Mouse (Mus musculus) erythroid progenitor cell, adult 5-6 weeks (primary cell): ENCODE results near the gene Zdhhc1. TPM values are rescaled to one million over a fixed set of nuclear protein-coding genes. Genes with fewer than 3 reads are reported as not detected.
A peak's percentile ranks its signal among the peaks of the same experiment; 100 is the strongest.

Source experiments
- ATAC-seq: replicated peaks from 2 replicates; pipeline ENCODE4 v1.8.0; 2016; ENCODE audit warnings: moderate number of reproducible peaks, mild to moderate bottlenecking, moderate TSS enrichment, inconsistent platforms; ENCODE audit not compliant: poor library complexity, low FRiP score, severe bottlenecking
- total RNA-seq, 2 experiments: library from RNA; stranded (forward) in 1 of 2; stranded (reverse) in 1 of 2; fragments of 150-400 nt in 1 of 2; fragments of 186-747, 209-891 nt in 1 of 2; gene quantifications; 2 replicates each; pipeline versions ENCODE4 v1.2.3 to v1.2.4; 2015 to 2017; ENCODE audit warnings: low replicate concordance in 2 of 2

Zdhhc1 gene
- total RNA-seq, 2 experiments from 2014 or later = not detected

GRCm38 (mm10) chr8:105466700-105467291 is 29.9 kb downstream of the Zdhhc1 start:
- ATAC-seq = no peak

- ATAC-seq = no peak
Observed at GRCm38 (mm10) chr8:105466246-105466645, 30.5 kb downstream of the Zdhhc1 start.

- ATAC-seq = peak; percentile 53; the same call in 1 of the 2 replicates
Observed at GRCm38 (mm10) chr8:105464595-105464994, 32.1 kb downstream of the Zdhhc1 start.

- ATAC-seq = no peak
Observed at GRCm38 (mm10) chr8:105461085-105461803, 35.5 kb downstream of the Zdhhc1 start.

- peak; percentile 63 for ATAC-seq
Observed at GRCm38 (mm10) chr8:105455218-105455617, 41.5 kb downstream of the Zdhhc1 start.

DNA sequence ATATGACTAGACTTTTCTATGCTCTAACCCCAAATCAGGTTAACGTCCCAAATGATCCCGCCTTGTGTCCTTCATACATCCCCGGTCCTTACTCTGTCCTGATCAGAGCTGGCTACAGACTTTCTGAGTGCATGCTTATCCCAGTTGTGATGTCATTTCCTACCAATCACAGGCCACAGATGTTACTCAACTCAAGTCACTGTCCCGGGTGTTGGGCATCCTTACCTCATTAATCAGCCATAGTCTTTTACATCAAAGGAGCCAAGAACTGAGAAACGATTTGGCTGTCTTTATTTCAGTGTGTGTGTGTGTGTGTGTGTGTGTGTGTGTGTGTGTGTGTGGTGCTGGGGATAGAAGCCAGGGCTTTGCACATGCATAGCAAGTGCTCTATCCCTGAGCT is 42.6 kb downstream of the Zdhhc1 start:
- ATAC-seq = no peak

DNA sequence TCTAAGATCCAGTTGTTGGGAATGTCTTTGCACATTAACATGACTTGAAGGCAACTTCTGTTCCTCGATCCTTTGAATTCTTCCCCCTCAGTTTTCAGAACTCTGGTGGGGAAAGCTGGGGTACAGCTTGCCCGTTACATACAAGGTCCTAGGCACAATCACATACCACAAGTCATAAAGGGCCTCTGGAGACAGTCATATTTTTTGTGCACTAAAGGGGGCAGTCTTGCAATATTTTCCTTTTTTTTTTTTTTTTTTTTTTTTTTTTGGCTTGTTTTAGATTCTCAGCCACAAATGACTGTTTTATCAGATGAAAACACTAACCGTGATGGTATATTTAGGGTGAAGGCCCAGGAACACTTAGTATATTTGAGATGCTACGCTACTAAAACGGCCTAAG is 43.4 kb downstream of the Zdhhc1 start:
- no peak; the same call in 1 of the 2 replicates for ATAC-seq

DNA sequence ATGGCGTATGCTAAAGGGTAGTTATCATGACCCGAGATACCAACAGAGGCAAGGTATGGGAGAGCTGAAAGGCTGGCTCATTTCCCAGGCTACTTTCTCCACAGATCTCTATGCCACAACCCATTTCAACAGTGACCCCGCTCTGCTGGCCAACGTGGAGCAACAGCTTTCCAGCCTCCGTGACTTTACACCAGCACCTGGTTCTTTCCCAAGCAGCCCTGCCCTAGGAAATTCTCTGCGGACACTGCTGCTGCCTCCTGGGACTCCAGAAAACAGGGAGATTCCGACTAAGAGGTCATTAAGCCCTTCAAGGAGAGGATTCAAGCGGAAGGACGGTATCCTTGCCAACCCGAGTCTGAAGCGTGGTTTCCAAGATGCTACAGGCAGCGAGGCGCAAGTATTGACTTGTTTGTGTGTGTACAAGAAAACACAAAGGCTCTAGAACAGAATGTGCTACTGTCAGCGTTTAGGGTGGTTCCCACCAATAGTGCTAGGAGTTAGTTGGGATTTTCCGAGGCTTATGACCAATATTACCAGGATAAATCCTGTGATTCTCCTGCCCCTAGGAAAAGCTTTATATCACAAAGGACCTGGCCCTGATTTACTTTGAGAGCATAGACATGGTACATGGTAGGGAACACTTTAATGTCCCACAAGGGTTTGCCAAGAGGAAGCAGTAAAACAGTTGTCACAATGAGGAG is 44.6 kb downstream of the Zdhhc1 start:
- no peak for ATAC-seq

- no peak for ATAC-seq
Observed at GRCm38 (mm10) chr8:105450977-105451376, 45.7 kb downstream of the Zdhhc1 start.

GRCm38 (mm10) chr8:105448596-105448995 is 48.1 kb downstream of the Zdhhc1 start:
- peak; percentile 87 for ATAC-seq

DNA sequence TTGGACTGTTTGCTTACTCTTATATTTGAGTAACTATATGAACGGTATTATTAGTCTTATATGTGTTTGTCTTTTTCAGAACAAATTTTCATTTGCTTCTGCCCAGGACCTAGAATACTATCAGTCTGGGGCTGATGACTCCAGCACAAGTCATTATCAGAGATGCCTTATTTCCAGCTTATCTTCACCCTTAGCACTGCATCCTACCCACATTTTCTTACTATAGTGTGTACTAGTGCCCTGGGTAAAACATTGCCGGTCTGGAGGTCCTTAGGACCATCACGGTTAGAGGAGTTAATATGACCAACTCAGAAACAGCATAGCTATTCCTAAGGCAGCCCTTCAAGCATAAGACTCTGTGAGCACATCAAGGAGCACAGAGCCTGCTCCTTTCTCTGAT is 48.5 kb downstream of the Zdhhc1 start:
- ATAC-seq = peak; percentile 82

DNA sequence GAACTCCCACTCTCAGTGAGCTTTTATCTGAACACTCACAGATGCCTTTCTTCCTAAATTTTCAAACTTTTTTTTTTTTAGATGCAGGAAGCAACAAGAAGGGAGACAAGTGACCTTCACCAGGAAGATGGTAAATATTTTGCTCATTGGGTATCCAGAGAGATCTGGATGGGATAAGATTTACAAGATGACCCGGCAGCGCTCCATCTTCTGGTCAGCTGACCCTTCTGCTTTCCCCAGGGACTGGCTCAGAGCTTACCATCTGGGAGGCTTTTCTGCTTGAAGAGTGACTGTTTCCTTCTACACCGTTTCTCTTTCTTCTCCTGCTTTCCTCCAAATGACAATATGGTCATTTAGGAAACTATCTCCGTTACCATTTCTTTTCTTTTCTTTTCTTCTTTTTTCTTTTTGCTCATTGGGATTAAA is 50.6 kb downstream of the Zdhhc1 start:
- no peak for ATAC-seq

DNA sequence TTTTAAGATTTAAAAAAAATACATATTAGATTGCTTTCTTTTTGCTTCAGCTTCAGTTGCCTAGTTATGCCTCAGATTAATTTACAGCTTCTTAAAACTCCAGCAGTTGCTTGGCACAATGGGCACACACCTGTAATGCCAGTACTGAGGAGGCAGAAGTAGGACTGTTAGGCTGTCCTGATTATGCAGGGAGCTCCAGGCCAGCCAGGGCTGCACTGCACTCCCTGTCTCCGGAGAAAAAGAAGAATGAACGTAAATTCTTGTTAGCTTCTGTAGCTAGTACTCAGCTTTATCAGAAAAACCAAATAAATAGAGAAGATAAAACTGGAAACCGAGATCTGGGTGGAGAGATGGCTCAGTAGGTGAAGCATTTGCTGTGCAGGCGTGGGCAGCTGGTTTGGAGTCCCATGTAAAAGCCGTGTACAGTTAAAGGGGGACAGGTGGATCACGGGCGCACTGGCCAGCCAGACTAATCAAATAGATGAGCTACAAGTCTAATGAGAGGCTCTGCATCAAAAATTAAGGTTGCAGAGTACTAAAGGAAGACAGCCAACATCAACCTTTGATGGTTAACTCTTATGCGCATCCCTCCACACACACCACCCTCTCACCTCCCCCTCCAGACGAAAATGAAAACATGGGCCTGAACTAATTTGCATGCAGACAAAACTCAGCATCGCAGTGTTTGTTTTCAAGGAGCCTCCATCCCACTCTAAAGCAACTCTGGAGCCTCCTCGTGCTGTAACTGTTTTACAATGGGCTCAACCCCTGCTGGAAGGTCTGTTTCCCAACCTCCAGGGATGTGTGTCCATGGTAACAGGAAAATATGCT is 51.2 kb downstream of the Zdhhc1 start:
- no peak for ATAC-seq

DNA sequence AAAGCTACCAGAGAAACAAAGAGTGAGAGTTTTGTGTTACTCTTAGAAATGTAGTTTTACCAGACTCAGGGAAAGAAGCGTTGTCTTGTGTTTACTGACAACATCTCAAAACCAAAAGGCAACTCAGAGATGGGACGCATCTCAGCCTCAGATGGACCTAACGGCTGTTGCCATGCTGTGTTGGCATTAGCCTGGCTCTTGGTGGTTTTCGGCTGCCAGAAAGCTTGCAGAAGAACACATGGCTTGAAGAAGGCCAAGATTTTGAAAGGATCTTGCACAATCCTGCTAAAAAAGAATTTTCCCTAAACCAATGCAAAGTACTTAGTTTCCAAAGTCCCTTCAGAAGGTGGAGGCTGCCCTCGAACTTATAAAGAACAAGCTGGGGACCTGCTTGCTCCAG is 54.0 kb downstream of the Zdhhc1 start:
- ATAC-seq = no peak

GRCm38 (mm10) chr8:105441433-105441832 is 55.3 kb downstream of the Zdhhc1 start:
- ATAC-seq = peak; percentile 65; the same call in 1 of the 2 replicates

GRCm38 (mm10) chr8:105438865-105439264 is 57.8 kb downstream of the Zdhhc1 start:
- peak; percentile 77 for ATAC-seq

- no peak for ATAC-seq
Observed at GRCm38 (mm10) chr8:105437078-105437748, 59.5 kb downstream of the Zdhhc1 start.

GRCm38 (mm10) chr8:105436218-105436617 is 60.5 kb downstream of the Zdhhc1 start:
- ATAC-seq = no peak

DNA sequence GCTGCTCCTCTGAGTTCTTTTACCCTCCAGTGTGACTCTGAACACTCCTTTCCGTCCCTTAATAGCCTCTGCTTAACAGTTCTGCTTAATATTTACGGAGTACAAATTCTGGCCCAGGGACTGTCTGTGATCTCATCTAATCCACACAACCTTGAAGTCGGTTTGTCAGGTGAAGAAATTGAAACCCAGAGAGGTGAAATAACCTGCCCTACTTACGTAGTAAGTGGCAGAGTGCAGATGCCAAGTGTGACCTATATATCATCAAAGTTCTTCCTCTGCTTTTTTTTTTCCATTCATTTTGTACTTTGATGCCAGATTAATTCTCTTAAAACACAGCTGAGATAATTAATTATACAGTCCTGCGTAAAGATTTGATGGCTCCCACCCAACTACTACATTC is 62.6 kb downstream of the Zdhhc1 start:
- ATAC-seq = no peak
